9 mouse cellular contexts compared by ENCODE assay signal in the genomic region with DNA sequence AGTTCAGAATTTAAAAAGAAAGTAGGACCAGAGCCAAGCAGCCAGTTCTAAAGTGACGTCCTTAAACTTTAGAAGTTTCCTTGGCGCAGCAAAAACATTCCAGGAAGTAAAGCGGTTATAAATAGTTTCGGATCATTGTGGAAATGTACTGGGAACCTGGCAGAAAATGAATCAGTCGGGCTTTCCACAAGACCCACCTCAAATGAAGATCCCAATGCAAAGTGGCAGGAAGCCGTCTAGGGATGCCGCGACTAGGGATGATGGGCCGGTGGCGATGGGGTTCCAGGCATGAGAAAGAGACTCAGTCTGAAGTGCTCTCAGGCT.
DNase-seq lines count a peak whose midpoint lies in the region; ATAC-seq and TF ChIP-seq lines count a peak whose summit lies in the region.
"Had no signal": no experiment of that assay in that cellular context is flagged by ENCODE, and none has a peak within 500 bp of the region (broad histone marks: within the 10 kb centered on the region; RNA-seq: fewer than 3 reads in every experiment).

No protein-coding gene starts in this region.

- ATAC-seq in limb, embryonic 12.5 days (ENCODE audit: insufficient number of reproducible peaks, insufficient read depth, low FRiP score, low TSS enrichment, low read depth), result no peak
- ATAC-seq in heart, embryonic 14.5 days (ENCODE audit: insufficient number of reproducible peaks, insufficient read depth, low FRiP score, low read depth), result no peak
- no peak for ATAC-seq in stomach, postnatal 0 days (ENCODE audit: low FRiP score, low TSS enrichment)
- no peak for ATAC-seq in hindbrain, embryonic 11.5 days (ENCODE audit: low FRiP score)

- no peak for TF ChIP-seq CTCF in stomach, postnatal 0 days (IDR thresholded peaks at IDR 0.05; ENCODE audit: low read depth)

- 81% methylated on average over 10 of the region's 10 CpGs for whole genome bisulfite sequencing in limb, embryonic 12.5 days
- 89% methylated on average over 10 of the region's 10 CpGs for WGBS in limb, embryonic 10.5 days
- 51% methylated on average over 10 of the region's 10 CpGs for WGBS in heart, embryonic 14.5 days
- 43% methylated on average over 10 of the region's 10 CpGs for WGBS in stomach, postnatal 0 days
- 90% methylated on average over 10 of the region's 10 CpGs for WGBS in hindbrain, embryonic 11.5 days

- H3K4me3 ChIP-seq in limb, embryonic 12.5 days (replicated peaks), result no peak overlapping the region
- no peak overlapping the region for H3K4me3 ChIP-seq in limb, embryonic 10.5 days
- H3K4me3 ChIP-seq in heart, embryonic 14.5 days (ENCODE audit: control insufficient read depth in 1 of 2, insufficient read depth in 1 of 2, low read depth in 1 of 2, low read length in 2 of 2), result no peak overlapping the region
- H3K4me3 ChIP-seq in stomach, postnatal 0 days (ENCODE audit: low read depth, low read length), result no peak overlapping the region
- H3K4me3 ChIP-seq in hindbrain, embryonic 11.5 days (ENCODE audit: low read depth, low read length), result no peak overlapping the region

- no peak for DNase-seq in limb, embryonic 10.5 days (ENCODE audit: low spot score)
- DNase-seq in kidney, postnatal 14 days, result peak; percentile 73
- no peak for DNase-seq in stomach, postnatal 0 days (ENCODE audit: low spot score)
- no peak for DNase-seq in right cerebral cortex, postnatal 25 days
- no peak for DNase-seq in hindbrain, embryonic 11.5 days (ENCODE audit: low spot score)
- no peak for DNase-seq in layer of hippocampus, postnatal 36 days

- no peaks in the 10 kb centered on the region for H3K36me3 ChIP-seq in limb, embryonic 12.5 days
- no peaks in the 10 kb centered on the region for H3K36me3 ChIP-seq in limb, embryonic 10.5 days
- H3K36me3 ChIP-seq in heart, embryonic 14.5 days (ENCODE audit: control insufficient read depth, insufficient read depth, low read length), result no peaks in the 10 kb centered on the region
- no peaks in the 10 kb centered on the region for H3K36me3 ChIP-seq in stomach, postnatal 0 days (ENCODE audit: control insufficient read depth, insufficient read depth, low read length)
- H3K36me3 ChIP-seq in hindbrain, embryonic 11.5 days (ENCODE audit: control insufficient read depth, insufficient read depth, low read length), result no peaks in the 10 kb centered on the region

- 0 out of 2 replicates have a peak overlapping the region, but pooled peaks have one; percentile 7 for H3K27ac ChIP-seq in limb, embryonic 12.5 days
- H3K27ac ChIP-seq in limb, embryonic 10.5 days, result no peak overlapping the region
- peak overlapping the region; percentile 93 to 94 for H3K27ac ChIP-seq in heart, embryonic 14.5 days (replicated peaks in 1 of 2; ENCODE audit: control insufficient read depth in 1 of 2, insufficient read depth in 1 of 2, low read depth in 2 of 2, low read length in 2 of 2)
- H3K27ac ChIP-seq in stomach, postnatal 0 days (replicated peaks), result peak overlapping the region; percentile 30; the same call in 1 of the 2 replicates
- H3K27ac ChIP-seq in hindbrain, embryonic 11.5 days (ENCODE audit: low read depth, low read length), result no peak overlapping the region

- H3K9me3 ChIP-seq in limb, embryonic 12.5 days, result no peaks in the 10 kb centered on the region
- H3K9me3 ChIP-seq in limb, embryonic 10.5 days (replicated peaks), result no peaks in the 10 kb centered on the region
- no peaks in the 10 kb centered on the region for H3K9me3 ChIP-seq in heart, embryonic 14.5 days (ENCODE audit: control insufficient read depth, low read length)
- H3K9me3 ChIP-seq in stomach, postnatal 0 days (ENCODE audit: control insufficient read depth, low read length), result no peaks in the 10 kb centered on the region
- H3K9me3 ChIP-seq in hindbrain, embryonic 11.5 days (ENCODE audit: control insufficient read depth, low read length), result no peaks in the 10 kb centered on the region

- no peaks in the 10 kb centered on the region for H3K27me3 ChIP-seq in limb, embryonic 12.5 days
- no peaks in the 10 kb centered on the region for H3K27me3 ChIP-seq in limb, embryonic 10.5 days (ENCODE audit: low read depth, poor library complexity, severe bottlenecking)
- no peaks in the 10 kb centered on the region for H3K27me3 ChIP-seq in heart, embryonic 14.5 days (ENCODE audit: control insufficient read depth, insufficient read depth, low read length)
- H3K27me3 ChIP-seq in stomach, postnatal 0 days (ENCODE audit: control insufficient read depth, insufficient read depth, low read length), result no peaks in the 10 kb centered on the region
- no peaks in the 10 kb centered on the region for H3K27me3 ChIP-seq in hindbrain, embryonic 11.5 days (ENCODE audit: control insufficient read depth, insufficient read depth, low read length)

- H3K4me2 ChIP-seq in limb, embryonic 12.5 days, result no peak overlapping the region
- peak overlapping the region; percentile 26 for H3K4me2 ChIP-seq in heart, embryonic 14.5 days (ENCODE audit: low read length)
- peak overlapping the region; percentile 29 for H3K4me2 ChIP-seq in stomach, postnatal 0 days (replicated peaks; ENCODE audit: low read depth)
- H3K4me2 ChIP-seq in hindbrain, embryonic 11.5 days (replicated peaks; ENCODE audit: low read depth, low read length), result no peak overlapping the region
- H3K4me2 ChIP-seq: liver, embryonic 11.5 days had no signal

- H3K4me1 ChIP-seq in limb, embryonic 12.5 days (replicated peaks), result peaks cover 19% of the 10 kb centered on the region
- peaks cover 19% of the 10 kb centered on the region for H3K4me1 ChIP-seq in limb, embryonic 10.5 days
- peaks cover 20 to 31% of the 10 kb centered on the region in 2 experiments for H3K4me1 ChIP-seq in heart, embryonic 14.5 days (ENCODE audit: control insufficient read depth in 2 of 2, insufficient read depth in 2 of 2, low read length in 2 of 2)
- H3K4me1 ChIP-seq in stomach, postnatal 0 days (replicated peaks; ENCODE audit: control insufficient read depth, insufficient read depth), result no peaks in the 10 kb centered on the region
- no peaks in the 10 kb centered on the region for H3K4me1 ChIP-seq in hindbrain, embryonic 11.5 days (replicated peaks; ENCODE audit: control insufficient read depth, insufficient read depth, low read length)

- no peak for TF ChIP-seq EP300 in stomach, postnatal 0 days (optimal IDR thresholded peaks at IDR 0.05)

- no peak overlapping the region for H3K9ac ChIP-seq in limb, embryonic 12.5 days (replicated peaks)
- H3K9ac ChIP-seq in heart, embryonic 14.5 days (ENCODE audit: low read length), result no peak overlapping the region
- no peak overlapping the region for H3K9ac ChIP-seq in stomach, postnatal 0 days (ENCODE audit: low read length)
- no peak overlapping the region for H3K9ac ChIP-seq in hindbrain, embryonic 11.5 days (ENCODE audit: low read depth, low read length)

Comparison
In these comparisons a context has a peak if more than half of its experiments do, and no peak if none do; other contexts are left out.
1. H3K27ac ChIP-seq: peak in limb, embryonic 12.5 days (single experiment), heart, embryonic 14.5 days (2 of 2) and stomach, postnatal 0 days (single experiment); none in limb, embryonic 10.5 days (single experiment) and hindbrain, embryonic 11.5 days (single experiment).
2. H3K4me2 ChIP-seq: peak in heart, embryonic 14.5 days (single experiment) and stomach, postnatal 0 days (single experiment); none in limb, embryonic 12.5 days (single experiment) and hindbrain, embryonic 11.5 days (single experiment).